Mouse (Mus musculus) hindbrain, embryonic 15.5 days (tissue): ENCODE measurements at regions not wholly inside any gene's neighbourhood (a gene's known extent, or its start where the extent isn't known, plus 50 kb on each side); places are given as distances from the start of the nearest gene placed in this dataset.
A peak's percentile ranks its signal among the peaks of the same experiment; 100 is the strongest.

Source experiments
- ATAC-seq: fragments of 200-750 bp; cut with Nextera tagmentation; 2 replicates; pipeline ENCODE4 v1.8.0; 2017; ENCODE audit warnings: low read depth, moderate number of reproducible peaks, moderate TSS enrichment; ENCODE audit not compliant: low FRiP score
- H3K27ac ChIP-seq: fragments of 300-500 bp; sonication (generic); replicated peaks from 2 replicates; pipeline ENCODE4 v1.5.1; 2015; ENCODE audit warnings: mild to moderate bottlenecking, inconsistent platforms
- H3K27me3 ChIP-seq: fragments of 300-500 bp; sonication (generic); 2 replicates; pipeline ENCODE4 v1.6.1; 2015; ENCODE audit warnings: control low read depth, inconsistent platforms
- H3K36me3 ChIP-seq: fragments of 300-500 bp; sonication (generic); 2 replicates; pipeline ENCODE4 v1.6.1; 2015; ENCODE audit warnings: control low read depth, inconsistent platforms
- H3K4me1 ChIP-seq: fragments of 300-500 bp; sonication (generic); replicated peaks from 2 replicates; pipeline ENCODE4 v1.6.1; 2015; ENCODE audit warnings: control low read depth, inconsistent platforms
- H3K4me2 ChIP-seq: fragments of 300-500 bp; sonication (generic); 2 replicates; pipeline ENCODE4 v1.6.1; 2015; ENCODE audit warnings: moderate library complexity, mild to moderate bottlenecking, inconsistent platforms
- H3K4me3 ChIP-seq: fragments of 300-500 bp; sonication (generic); 2 replicates; pipeline ENCODE4 v1.5.1; 2015; ENCODE audit warnings: mild to moderate bottlenecking, inconsistent platforms
- H3K9ac ChIP-seq: fragments of 300-500 bp; sonication (generic); 2 replicates; pipeline ENCODE4 v1.6.1; 2015; ENCODE audit warnings: inconsistent platforms
- H3K9me3 ChIP-seq: fragments of 300-500 bp; sonication (generic); 2 replicates; pipeline ENCODE4 v1.6.1; 2016; ENCODE audit warnings: control low read depth, inconsistent platforms
- WGBS: fragments of 180-500 bp; shearing (Covaris S2); methylation state at CpG from one replicate; pipeline ENCODE4 v1.1.7; 2015; 5-methylcytosine and 5-hydroxymethylcytosine counted together

DNA sequence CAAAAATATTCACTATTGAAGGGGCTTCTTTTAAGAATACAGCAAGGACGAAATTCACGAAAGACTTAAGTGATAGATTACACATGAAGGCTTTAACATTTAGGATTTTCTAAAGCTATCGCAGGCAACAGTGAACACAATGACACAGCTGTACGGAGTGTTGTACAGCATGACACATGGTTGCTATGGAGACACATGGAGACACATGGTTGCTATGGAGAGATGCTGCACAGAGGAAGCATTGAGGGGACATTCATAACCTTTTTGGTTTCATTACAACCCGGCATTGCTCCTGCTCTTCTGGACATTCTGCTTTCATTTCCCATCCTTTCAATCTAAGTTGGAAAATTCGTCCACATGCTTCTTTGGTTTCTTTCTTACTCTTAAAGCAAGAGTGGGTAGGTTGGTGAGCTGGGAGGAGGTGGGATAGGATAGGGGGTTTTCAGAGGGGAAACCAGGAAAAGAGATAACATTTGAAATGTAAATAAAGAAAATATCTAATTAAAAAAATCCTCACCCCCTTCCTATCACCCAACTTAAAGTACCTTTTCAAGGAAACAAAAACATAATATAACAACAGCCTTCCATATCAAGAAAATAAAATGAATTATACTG is 307.2 kb downstream of the Crisp4 start:
- WGBS = 14% methylated on average over 6 of the region's 6 CpGs
- Histone ChIP-seq H3K27ac (0 out of 2 replicates have a peak overlapping the region, but pooled peaks have one; percentile 51), H3K4me1 (no peaks in the 10 kb centered on the region; the same call in 1 of the 2 replicates), H3K36me3 (no peaks in the 10 kb centered on the region), H3K4me3 (0 out of 2 replicates have a peak overlapping the region, but pooled peaks have one; percentile 1), H3K4me2 (peak overlapping the region; percentile 39), H3K9me3 (no peaks in the 10 kb centered on the region), H3K27me3 (no peaks in the 10 kb centered on the region), H3K9ac (no peak overlapping the region)
- ATAC-seq = peak; percentile 99

- WGBS = 89% methylated on average over 2 of the region's 2 CpGs
- H3K4me1 ChIP-seq = no peaks in the 10 kb centered on the region
- ATAC-seq = no peak
Observed at GRCm38 (mm10) chr1:17825860-17826259, 319.8 kb downstream of the Crisp4 start.

More at GRCm38 (mm10) chr1:17825860-17826259, 319.8 kb downstream of the Crisp4 start:
- no peak overlapping the region for H3K4me3 ChIP-seq
- no peak overlapping the region for H3K4me2 ChIP-seq
- no peak overlapping the region for H3K27ac ChIP-seq
- no peaks in the 10 kb centered on the region for H3K27me3 ChIP-seq
- no peaks in the 10 kb centered on the region for H3K36me3 ChIP-seq
- no peaks in the 10 kb centered on the region for H3K9me3 ChIP-seq
- no peak overlapping the region for H3K9ac ChIP-seq
